In the genomic region with DNA sequence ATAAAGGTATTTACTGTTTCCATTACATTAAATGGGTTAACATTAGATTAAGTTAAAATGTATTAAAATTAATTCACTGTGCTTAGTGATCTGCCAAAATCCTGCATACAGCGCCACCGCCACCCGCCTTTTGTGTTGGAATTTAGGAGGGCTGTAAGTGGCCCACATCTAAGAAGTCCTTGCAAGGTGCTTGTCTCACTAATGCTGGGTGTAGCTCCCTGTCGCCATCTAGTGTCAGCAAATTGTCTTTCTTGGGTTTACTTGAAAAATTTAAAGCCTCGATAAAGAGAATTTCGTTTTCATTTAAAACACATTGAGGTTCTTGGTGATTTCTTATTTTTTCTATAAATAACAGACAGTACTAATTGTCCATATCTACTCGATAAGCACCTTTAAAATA, we compare ENCODE assay signal across 8 mouse cellular contexts. TPM values are rescaled to one million over a fixed set of nuclear protein-coding genes. Genes with fewer than 3 reads are reported as not detected.
DNase-seq lines count a peak whose midpoint lies in the region; ATAC-seq and TF ChIP-seq lines count a peak whose summit lies in the region.

No protein-coding gene starts in this region.

- peak; percentile 79 for DNase-seq in intestine, embryonic 14.5 days (ENCODE audit: low spot score)
- DNase-seq in MEL-GATA-1-ER (ENCODE audit: extremely low read depth, low read depth): peak; percentile 47
- peak; percentile 84 for DNase-seq in cerebellum, adult 9-10 months
- peak; percentile 53 for DNase-seq in gastrocnemius, postnatal 10 days
- DNase-seq in layer of hippocampus, postnatal 14 days (ENCODE audit: low spot score in 2 of 2): peak; percentile 41 to 84
- peak; percentile 78 for DNase-seq in mesoderm, embryonic 11.5 days (ENCODE audit: low read depth, low spot score)
- peak; percentile 61 for DNase-seq in thymus, adult 2 months

- H3K4me2 ChIP-seq in intestine, embryonic 14.5 days (ENCODE audit: low read length): no peak overlapping the region
- no peak overlapping the region for H3K4me2 ChIP-seq in intestine, embryonic 15.5 days (replicated peaks)

- TF ChIP-seq POLR2A in thymus, adult 2 months (IDR thresholded peaks at IDR 0.05; ENCODE audit: control insufficient read depth, extremely low read depth, insufficient read depth, low read length, poor library complexity): no peak

- H3K4me1 ChIP-seq in intestine, embryonic 14.5 days (replicated peaks; ENCODE audit: control insufficient read depth, insufficient read depth, low read length): 0 out of 2 replicates have a peak, but pooled peaks cover 6% of the 10 kb centered on the region
- H3K4me1 ChIP-seq in intestine, embryonic 15.5 days (replicated peaks): peaks cover 11% of the 10 kb centered on the region
- no peaks in the 10 kb centered on the region for H3K4me1 ChIP-seq in thymus, adult 2 months (replicated peaks; ENCODE audit: control insufficient read depth, insufficient read depth, low read length)

- no peak for ATAC-seq in intestine, embryonic 14.5 days (replicated peaks; ENCODE audit: low FRiP score, low TSS enrichment, low read depth)
- ATAC-seq in intestine, embryonic 15.5 days: no peak

- WGBS in intestine, embryonic 14.5 days: 35% methylated on average over 7 of the region's 7 CpGs
- 30% methylated on average over 7 of the region's 7 CpGs for WGBS in intestine, embryonic 15.5 days
- 25% methylated on average over 7 of the region's 7 CpGs for WGBS in thymus, adult 2 months

- H3K27me3 ChIP-seq in intestine, embryonic 14.5 days (replicated peaks; ENCODE audit: control insufficient read depth, insufficient read depth, low read length): no peaks in the 10 kb centered on the region
- H3K27me3 ChIP-seq in intestine, embryonic 15.5 days (replicated peaks): no peaks in the 10 kb centered on the region
- no peaks in the 10 kb centered on the region for H3K27me3 ChIP-seq in thymus, adult 2 months (ENCODE audit: control insufficient read depth, insufficient read depth, low read length)

- peaks cover 29% of the 10 kb centered on the region for H3K36me3 ChIP-seq in intestine, embryonic 14.5 days (ENCODE audit: control insufficient read depth, insufficient read depth, low read length)
- no peaks in the 10 kb centered on the region for H3K36me3 ChIP-seq in intestine, embryonic 15.5 days
- H3K36me3 ChIP-seq in thymus, adult 2 months (ENCODE audit: control insufficient read depth, insufficient read depth, low read length): peaks cover 16% of the 10 kb centered on the region

- H3K9ac ChIP-seq in intestine, embryonic 14.5 days (ENCODE audit: low read length): no peak overlapping the region
- no peak overlapping the region for H3K9ac ChIP-seq in intestine, embryonic 15.5 days

- no peak overlapping the region for H3K4me3 ChIP-seq in intestine, embryonic 14.5 days (ENCODE audit: low read depth, low read length)
- H3K4me3 ChIP-seq in intestine, embryonic 15.5 days (replicated peaks): no peak overlapping the region
- H3K4me3 ChIP-seq in thymus, adult 2 months (ENCODE audit: control insufficient read depth, insufficient read depth, low read length): no peak overlapping the region

- H3K27ac ChIP-seq in intestine, embryonic 14.5 days (ENCODE audit: low read depth): no peak overlapping the region
- no peak overlapping the region for H3K27ac ChIP-seq in intestine, embryonic 15.5 days
- H3K27ac ChIP-seq in thymus, adult 2 months (ENCODE audit: control insufficient read depth, insufficient read depth, low read length): no peak overlapping the region

- no peaks in the 10 kb centered on the region for H3K9me3 ChIP-seq in intestine, embryonic 14.5 days (ENCODE audit: control insufficient read depth, low read length)
- H3K9me3 ChIP-seq in intestine, embryonic 15.5 days: no peaks in the 10 kb centered on the region

- no peak for TF ChIP-seq CTCF in thymus, adult 2 months (IDR thresholded peaks at IDR 0.05; ENCODE audit: borderline replicate concordance, control insufficient read depth, extremely low read depth, insufficient read depth, low read length, poor library complexity)

RNA-seq across cellular contexts. Expression of a gene that starts 35.6 kb away (rescaled TPM):
- polyA plus RNA-seq in intestine, embryonic 14.5 days (2014; fragmentation: Nextera tagmentation; extraction: Ambion mirVana): 0.19 and 3.9 TPM in 2 replicates
- polyA plus RNA-seq in intestine, embryonic 15.5 days (2015; fragmentation: Nextera tagmentation; extraction: Ambion mirVana): 7.6 and 15.3 TPM in 2 replicates
- under 1 TPM in 1 of 2 experiments, not detected in 1; 0.32 TPM for total RNA-seq in gastrocnemius, postnatal 10 days (2021)
- under 1 TPM in 1 of 2 experiments, not detected in 1; 0.45 TPM for total RNA-seq in layer of hippocampus, postnatal 14 days (2021)
- polyA plus RNA-seq in thymus, adult 2 months (2012; rRNA removed): 0.42 and 0.70 TPM in 2 replicates

RNA-seq across cellular contexts. Expression of a gene that starts 54.3 kb away (rescaled TPM):
- polyA plus RNA-seq in intestine, embryonic 14.5 days (2014; fragmentation: Nextera tagmentation; extraction: Ambion mirVana): 5.2 and 5.9 TPM in 2 replicates
- polyA plus RNA-seq in intestine, embryonic 15.5 days (2015; fragmentation: Nextera tagmentation; extraction: Ambion mirVana): 5.6 and 6.7 TPM in 2 replicates
- 10 to 100 TPM; 12.5 to 13.8 TPM for total RNA-seq in gastrocnemius, postnatal 10 days (2021)
- total RNA-seq in layer of hippocampus, postnatal 14 days (2021): 10 to 100 TPM; 84.9 to 88.4 TPM
- 13.3 and 18.7 TPM in 2 replicates for polyA plus RNA-seq in thymus, adult 2 months (2012; rRNA removed)
